Mouse (Mus musculus): ENCODE results near the gene Nhsl2. TPM values are rescaled to one million over a fixed set of nuclear protein-coding genes. Genes with fewer than 3 reads are reported as not detected.
A peak's percentile ranks its signal among the peaks of the same experiment; 100 is the strongest.

Nhsl2 gene
- polyA plus RNA-seq, 1 experiment from 2014 or later = 9.0 TPM

DNA sequence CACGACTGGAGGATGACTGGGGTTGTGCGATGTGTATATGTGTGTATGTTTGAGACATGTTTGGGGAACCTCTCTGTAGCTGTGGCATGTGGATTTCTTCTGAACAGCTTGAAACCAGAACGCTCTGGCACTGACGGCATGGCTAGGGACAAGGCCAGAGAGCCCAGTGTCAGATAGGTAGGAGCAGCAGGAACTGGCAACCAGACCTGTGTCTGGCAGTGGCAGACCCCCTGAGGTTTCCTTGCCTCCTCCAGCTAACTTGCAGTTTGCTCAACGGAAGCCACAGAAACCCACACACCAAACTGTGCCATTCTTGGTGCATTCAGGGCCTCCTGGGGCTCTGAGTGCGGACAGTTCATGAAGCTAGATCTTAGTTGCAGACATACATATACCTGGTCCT, 81.1 kb downstream of the Nhsl2 start:
- ATAC-seq (ENCODE audit: low FRiP score) = no peak
- peaks cover 47% of the 10 kb centered on the region for H3K27me3 ChIP-seq

DNA sequence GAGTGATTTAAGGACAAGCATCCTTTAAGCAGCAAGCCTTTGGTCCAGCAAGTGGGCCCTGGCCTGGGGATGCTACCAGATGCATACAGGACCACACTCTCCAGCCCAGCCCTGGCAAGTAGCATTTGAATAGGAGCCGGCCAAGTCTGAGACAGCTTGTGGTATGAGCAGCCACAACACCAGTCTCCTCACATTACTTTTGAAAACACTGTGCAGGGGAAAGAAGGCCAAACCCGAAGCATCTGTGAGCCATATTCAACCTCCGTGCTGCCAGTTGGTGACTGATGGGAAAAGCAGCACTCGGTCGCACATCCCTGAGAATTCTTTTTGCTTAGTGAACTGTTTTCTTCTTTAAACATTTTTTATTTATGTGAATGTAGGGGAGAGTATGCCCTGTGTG, 81.8 kb downstream of the Nhsl2 start:
- no peak for ATAC-seq (ENCODE audit: low FRiP score)
- WGBS = 87% methylated on average over 5 of the region's 5 CpGs
- no peak overlapping the region for H3K4me2 ChIP-seq
- no peak overlapping the region for H3K27ac ChIP-seq
- no peaks in the 10 kb centered on the region for H3K4me1 ChIP-seq
- H3K4me3 ChIP-seq (replicated peaks) = no peak overlapping the region
- H3K9me3 ChIP-seq = no peaks in the 10 kb centered on the region
- peaks cover 53% of the 10 kb centered on the region for H3K27me3 ChIP-seq
- H3K36me3 ChIP-seq (replicated peaks) = no peaks in the 10 kb centered on the region
- no peak overlapping the region for H3K9ac ChIP-seq

More for the DNA sequence above, 81.1 kb downstream of the Nhsl2 start:
- Histone ChIP-seq H3K36me3 (replicated peaks) (no peaks in the 10 kb centered on the region), H3K9ac (no peak overlapping the region), H3K27ac (no peak overlapping the region), H3K4me2 (no peak overlapping the region), H3K9me3 (no peaks in the 10 kb centered on the region), H3K4me1 (no peaks in the 10 kb centered on the region), H3K4me3 (replicated peaks) (no peak overlapping the region)
- WGBS = 87% methylated on average over 6 of the region's 6 CpGs

DNA sequence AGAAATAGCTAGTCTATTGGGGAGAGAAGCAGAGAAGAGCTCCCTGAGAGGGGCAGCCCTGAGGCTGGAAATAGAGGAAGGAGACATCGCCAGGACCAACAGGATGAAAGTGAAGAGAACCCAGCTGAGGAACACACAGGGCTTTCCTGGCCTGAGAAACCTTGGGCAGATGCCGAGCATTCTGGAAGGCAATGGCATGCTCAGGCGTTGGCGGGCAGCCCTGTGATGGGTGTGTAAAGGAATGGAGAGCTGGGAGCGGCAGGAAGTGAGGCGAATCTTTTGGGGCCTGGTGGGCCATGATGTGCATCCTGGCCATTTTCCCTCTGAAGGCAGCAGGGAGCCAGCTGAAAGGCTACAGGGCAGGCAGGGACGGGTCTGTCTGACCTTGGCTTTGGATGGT, 83.1 kb downstream of the Nhsl2 start:
- WGBS = 85% methylated on average over 7 of the region's 7 CpGs
- Histone ChIP-seq H3K36me3 (replicated peaks) (no peaks in the 10 kb centered on the region), H3K4me2 (no peak overlapping the region)

GRCm38 (mm10) chrX:101933346-101933745, 84.2 kb downstream of the Nhsl2 start:
- 93% methylated on average over 5 of the region's 5 CpGs for WGBS
- H3K4me2 ChIP-seq = no peak overlapping the region

More for the DNA sequence above, 83.1 kb downstream of the Nhsl2 start:
- no peaks in the 10 kb centered on the region for H3K9me3 ChIP-seq
- H3K27ac ChIP-seq = no peak overlapping the region
- ATAC-seq (ENCODE audit: low FRiP score) = no peak
- H3K4me1 ChIP-seq = no peaks in the 10 kb centered on the region
- H3K27me3 ChIP-seq = peaks cover 55% of the 10 kb centered on the region
- H3K9ac ChIP-seq = no peak overlapping the region
- H3K4me3 ChIP-seq (replicated peaks) = no peak overlapping the region

DNA sequence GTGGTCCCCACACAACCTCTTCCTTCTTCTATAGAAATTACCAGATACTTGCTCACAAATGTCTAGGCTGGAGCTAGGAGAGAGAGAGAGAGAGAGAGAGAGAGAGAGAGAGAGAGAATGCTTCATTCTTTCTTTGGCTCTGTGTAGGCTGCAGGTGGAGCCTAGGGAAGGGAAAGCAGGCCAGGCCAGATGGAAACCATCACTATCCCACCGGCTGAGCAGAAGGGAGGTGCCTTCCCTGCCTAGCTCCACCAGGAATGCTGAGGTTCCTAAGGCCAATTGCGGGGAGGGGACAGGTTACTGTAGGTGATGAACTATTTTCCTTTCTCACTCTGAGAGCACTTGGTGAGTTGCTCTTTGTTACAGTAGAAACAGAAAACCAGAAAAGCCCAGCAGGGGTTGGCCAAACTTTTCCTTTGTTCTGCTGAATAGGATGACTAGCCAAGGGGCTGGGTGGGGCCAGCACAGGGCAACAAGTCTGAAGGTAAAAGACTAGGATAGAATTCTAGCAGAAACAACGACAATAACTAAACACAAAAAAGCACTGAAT, 86.2 kb downstream of the Nhsl2 start:
- WGBS = 35% methylated on average over 3 of the region's 3 CpGs
- H3K9ac ChIP-seq = no peak overlapping the region
- H3K27me3 ChIP-seq = peaks cover 53% of the 10 kb centered on the region
- H3K4me3 ChIP-seq (replicated peaks) = no peak overlapping the region
- H3K4me2 ChIP-seq = no peak overlapping the region
- no peaks in the 10 kb centered on the region for H3K36me3 ChIP-seq (replicated peaks)
- no peak for ATAC-seq (ENCODE audit: low FRiP score)
- no peak overlapping the region for H3K27ac ChIP-seq
- H3K9me3 ChIP-seq = no peaks in the 10 kb centered on the region
- H3K4me1 ChIP-seq = no peaks in the 10 kb centered on the region

More at GRCm38 (mm10) chrX:101933346-101933745, 84.2 kb downstream of the Nhsl2 start:
- Histone ChIP-seq H3K27me3 (peaks cover 65% of the 10 kb centered on the region), H3K4me1 (no peaks in the 10 kb centered on the region), H3K36me3 (replicated peaks) (no peaks in the 10 kb centered on the region), H3K9ac (no peak overlapping the region), H3K27ac (no peak overlapping the region), H3K4me3 (replicated peaks) (no peak overlapping the region), H3K9me3 (no peaks in the 10 kb centered on the region)
- no peak for ATAC-seq (ENCODE audit: low FRiP score)

- Histone ChIP-seq H3K27ac (no peak overlapping the region), H3K4me2 (no peak overlapping the region), H3K4me3 (replicated peaks) (no peak overlapping the region), H3K27me3 (peaks cover 63% of the 10 kb centered on the region), H3K4me1 (no peaks in the 10 kb centered on the region), H3K36me3 (replicated peaks) (no peaks in the 10 kb centered on the region), H3K9ac (no peak overlapping the region), H3K9me3 (no peaks in the 10 kb centered on the region)
- ATAC-seq (ENCODE audit: low FRiP score) = no peak
- 90% methylated on average over 5 of the region's 5 CpGs for WGBS
Observed at GRCm38 (mm10) chrX:101939486-101939885, 90.3 kb downstream of the Nhsl2 start.

GRCm38 (mm10) chrX:101942461-101942896, 93.3 kb downstream of the Nhsl2 start:
- 23% methylated on average over 6 of the region's 6 CpGs for WGBS
- Histone ChIP-seq H3K9ac (no peak overlapping the region), H3K9me3 (no peaks in the 10 kb centered on the region), H3K4me2 (no peak overlapping the region), H3K4me1 (no peaks in the 10 kb centered on the region), H3K4me3 (replicated peaks) (no peak overlapping the region), H3K27me3 (peaks cover 64% of the 10 kb centered on the region), H3K27ac (no peak overlapping the region), H3K36me3 (replicated peaks) (no peaks in the 10 kb centered on the region)
- peak; percentile 81; the same call in 1 of the 2 replicates for ATAC-seq (ENCODE audit: low FRiP score)

DNA sequence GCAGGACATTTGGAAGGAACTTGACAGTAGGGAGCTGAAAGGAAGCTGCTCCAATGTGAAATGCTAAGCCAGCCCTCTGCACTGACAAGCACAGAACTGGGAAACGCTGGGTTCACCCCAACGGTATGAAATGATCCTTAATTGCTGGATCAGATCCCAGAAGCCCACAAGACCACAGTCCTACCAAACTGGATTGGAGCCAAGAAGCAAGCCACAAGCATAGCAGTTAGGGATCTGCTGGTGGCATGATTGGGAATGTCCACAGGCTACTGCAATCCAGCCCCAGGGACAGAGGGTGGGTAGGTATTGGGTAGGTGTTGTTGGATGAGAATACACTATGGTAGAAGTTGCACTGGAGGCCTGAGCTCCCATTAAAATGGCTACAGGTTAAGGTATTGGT, 94.6 kb downstream of the Nhsl2 start:
- peaks cover 61% of the 10 kb centered on the region for H3K27me3 ChIP-seq
- H3K36me3 ChIP-seq (replicated peaks) = no peaks in the 10 kb centered on the region
- no peak overlapping the region for H3K9ac ChIP-seq
- 86% methylated on average over 2 of the region's 2 CpGs for WGBS
- H3K27ac ChIP-seq = no peak overlapping the region
- ATAC-seq (ENCODE audit: low FRiP score) = no peak
- H3K4me2 ChIP-seq = no peak overlapping the region
- no peaks in the 10 kb centered on the region for H3K9me3 ChIP-seq
- H3K4me3 ChIP-seq (replicated peaks) = no peak overlapping the region
- no peaks in the 10 kb centered on the region for H3K4me1 ChIP-seq

GRCm38 (mm10) chrX:101944761-101945330, 95.7 kb downstream of the Nhsl2 start:
- Histone ChIP-seq H3K4me3 (replicated peaks) (no peak overlapping the region), H3K27me3 (peaks cover 59% of the 10 kb centered on the region), H3K9me3 (no peaks in the 10 kb centered on the region), H3K4me1 (no peaks in the 10 kb centered on the region), H3K27ac (no peak overlapping the region), H3K4me2 (no peak overlapping the region), H3K36me3 (replicated peaks) (no peaks in the 10 kb centered on the region), H3K9ac (no peak overlapping the region)
- no peak for ATAC-seq (ENCODE audit: low FRiP score)
- 81% methylated on average over 2 of the region's 2 CpGs for WGBS

GRCm38 (mm10) chrX:101952436-101952835, 103.3 kb downstream of the Nhsl2 start:
- WGBS = 85% methylated on average over 6 of the region's 6 CpGs
- H3K27me3 ChIP-seq = peaks cover 47% of the 10 kb centered on the region

GRCm38 (mm10) chrX:101953256-101953655, 104.1 kb downstream of the Nhsl2 start:
- H3K4me3 ChIP-seq (replicated peaks) = no peak overlapping the region
- no peaks in the 10 kb centered on the region for H3K9me3 ChIP-seq
- H3K27me3 ChIP-seq = peaks cover 50% of the 10 kb centered on the region

More at GRCm38 (mm10) chrX:101952436-101952835, 103.3 kb downstream of the Nhsl2 start:
- ATAC-seq (ENCODE audit: low FRiP score) = no peak
- Histone ChIP-seq H3K4me2 (no peak overlapping the region), H3K36me3 (replicated peaks) (no peaks in the 10 kb centered on the region), H3K9me3 (no peaks in the 10 kb centered on the region), H3K4me1 (0 out of 2 replicates have a peak, but pooled peaks cover 2% of the 10 kb centered on the region), H3K9ac (no peak overlapping the region), H3K27ac (no peak overlapping the region), H3K4me3 (replicated peaks) (no peak overlapping the region)

GRCm38 (mm10) chrX:101953787-101954491, 104.8 kb downstream of the Nhsl2 start:
- H3K9ac ChIP-seq = peak overlapping the region; percentile 47; the same call in 1 of the 2 replicates
- H3K9me3 ChIP-seq = no peaks in the 10 kb centered on the region
- WGBS = 18% methylated on average over 30 of the region's 30 CpGs
- H3K27ac ChIP-seq = no peak overlapping the region
- H3K27me3 ChIP-seq = peaks cover 50% of the 10 kb centered on the region
- ATAC-seq (ENCODE audit: low FRiP score) = peak; percentile 96
- H3K4me2 ChIP-seq = peak overlapping the region; percentile 54
- 0 out of 2 replicates have a peak, but pooled peaks cover 2% of the 10 kb centered on the region for H3K4me1 ChIP-seq
- H3K36me3 ChIP-seq (replicated peaks) = no peaks in the 10 kb centered on the region
- peak overlapping the region; percentile 36 for H3K4me3 ChIP-seq (replicated peaks)

More at GRCm38 (mm10) chrX:101953256-101953655, 104.1 kb downstream of the Nhsl2 start:
- no peak for ATAC-seq (ENCODE audit: low FRiP score)
- H3K27ac ChIP-seq = no peak overlapping the region
- 0 out of 2 replicates have a peak, but pooled peaks cover 2% of the 10 kb centered on the region for H3K4me1 ChIP-seq
- WGBS = 100% methylated on average over 2 of the region's 2 CpGs
- H3K9ac ChIP-seq = no peak overlapping the region
- no peak overlapping the region for H3K4me2 ChIP-seq
- H3K36me3 ChIP-seq (replicated peaks) = no peaks in the 10 kb centered on the region

All from forebrain, embryonic 12.5 days (tissue).